Mouse (Mus musculus): ENCODE data around the gene Tspan18. TPM values are rescaled to one million over a fixed set of nuclear protein-coding genes. Genes with fewer than 3 reads are reported as not detected.

The Tspan18 gene
- total and polyA plus RNA-seq, 2 experiments = 0.55 to 2.4 TPM

DNA sequence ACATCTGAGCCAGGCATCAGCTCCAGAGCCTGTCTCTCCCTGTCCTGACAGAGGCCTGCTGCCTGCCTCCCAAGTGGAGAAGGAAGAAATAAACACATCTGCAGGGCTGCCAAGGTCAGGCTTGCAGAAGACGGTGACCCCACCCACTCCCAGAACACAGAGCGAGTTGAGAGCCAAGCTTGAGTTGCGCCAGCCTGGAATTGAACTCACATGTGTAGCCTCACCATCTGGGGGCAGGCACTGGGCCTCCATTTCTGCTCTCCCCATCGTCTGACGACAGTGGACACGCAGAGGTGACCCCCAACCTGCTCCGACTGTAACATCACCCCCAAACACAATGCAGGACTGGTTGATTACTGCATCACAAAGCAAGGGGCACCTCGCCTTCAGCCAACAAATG lies 12.4 kb downstream of the Tspan18 start:
- Histone ChIP-seq H3K27ac (replicated peaks; ENCODE audit: insufficient read depth, low read depth, low read length) (no peak overlapping the region), H3K4me3 (ENCODE audit: insufficient read depth, low read depth, low read length) (no peak overlapping the region), H3K27me3 (ENCODE audit: control insufficient read depth, insufficient read depth, low read length) (no peaks in the 10 kb centered on the region), H3K4me1 (ENCODE audit: control insufficient read depth, insufficient read depth, low read length) (no peaks in the 10 kb centered on the region), H3K9ac (ENCODE audit: low read depth, low read length) (no peak overlapping the region), H3K79me2 (ENCODE audit: control insufficient read depth, insufficient read depth, low read length) (no peaks in the 10 kb centered on the region), H3K36me3 (ENCODE audit: control insufficient read depth, insufficient read depth, low read length) (no peaks in the 10 kb centered on the region)
- WGBS = 84% methylated on average over 8 of the region's 8 CpGs
- DNase-seq (ENCODE audit: extremely low read depth, low read depth, low spot score) = no peak
- no peak for TF ChIP-seq POLR2A (IDR thresholded peaks at IDR 0.05; ENCODE audit: extremely low read depth, insufficient read depth, low read length)
- TF ChIP-seq CTCF (IDR thresholded peaks at IDR 0.05; ENCODE audit: low read depth, low read length) = no peak

DNA sequence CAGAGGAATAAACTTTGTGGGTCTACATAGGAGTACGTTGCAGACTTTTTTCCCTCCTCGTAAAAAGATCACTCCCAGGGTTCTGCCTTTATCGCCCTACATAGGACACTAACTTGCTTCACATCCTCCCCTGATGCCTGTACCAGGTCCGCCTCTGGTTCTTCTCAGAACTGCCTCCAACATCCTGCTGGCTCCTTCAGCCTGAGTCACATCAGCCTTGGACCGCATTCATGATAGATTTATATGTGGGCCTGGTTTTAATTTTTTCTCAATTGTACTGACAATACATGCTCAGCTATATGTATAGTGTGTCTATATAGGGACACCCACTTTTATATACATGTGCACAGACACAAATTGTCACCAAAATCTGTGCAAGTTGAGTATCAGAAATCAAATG lies 14.0 kb downstream of the Tspan18 start:
- Histone ChIP-seq H3K27ac (replicated peaks; ENCODE audit: insufficient read depth, low read depth, low read length) (no peak overlapping the region), H3K36me3 (ENCODE audit: control insufficient read depth, insufficient read depth, low read length) (no peaks in the 10 kb centered on the region), H3K27me3 (ENCODE audit: control insufficient read depth, insufficient read depth, low read length) (no peaks in the 10 kb centered on the region), H3K79me2 (ENCODE audit: control insufficient read depth, insufficient read depth, low read length) (no peaks in the 10 kb centered on the region), H3K4me3 (ENCODE audit: insufficient read depth, low read depth, low read length) (no peak overlapping the region), H3K9ac (ENCODE audit: low read depth, low read length) (no peak overlapping the region), H3K4me1 (ENCODE audit: control insufficient read depth, insufficient read depth, low read length) (no peaks in the 10 kb centered on the region)
- no peak for DNase-seq (ENCODE audit: extremely low read depth, low read depth, low spot score)
- TF ChIP-seq POLR2A (IDR thresholded peaks at IDR 0.05; ENCODE audit: extremely low read depth, insufficient read depth, low read length) (no peak), CTCF (IDR thresholded peaks at IDR 0.05; ENCODE audit: low read depth, low read length) (no peak)
- WGBS = 72% methylated on average over 5 of the region's 5 CpGs

DNA sequence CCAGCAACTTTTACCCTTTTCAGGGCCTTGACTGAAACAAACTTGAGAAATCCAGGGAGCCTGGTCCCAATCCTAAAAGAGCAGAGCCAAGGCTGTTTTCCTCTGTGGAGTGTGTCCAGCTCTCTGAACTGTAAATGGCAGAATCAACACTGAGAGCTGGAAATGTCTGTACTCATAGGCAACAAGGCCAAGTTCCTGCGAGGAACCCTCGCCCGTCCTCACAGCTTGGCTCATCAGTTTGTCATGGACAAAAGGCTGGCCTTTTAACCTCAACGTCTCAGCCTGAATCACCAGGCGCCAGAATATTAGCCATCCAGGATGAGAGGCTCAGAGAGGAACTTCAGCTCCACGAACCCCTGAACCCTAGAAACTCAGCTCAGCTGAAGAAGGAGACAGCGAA lies 14.7 kb downstream of the Tspan18 start:
- TF ChIP-seq POLR2A (IDR thresholded peaks at IDR 0.05; ENCODE audit: extremely low read depth, insufficient read depth, low read length) (no peak), CTCF (IDR thresholded peaks at IDR 0.05; ENCODE audit: low read depth, low read length) (no peak)
- H3K4me3 ChIP-seq (ENCODE audit: insufficient read depth, low read depth, low read length) = no peak overlapping the region
- 69% methylated on average over 7 of the region's 7 CpGs for WGBS
- no peaks in the 10 kb centered on the region for H3K36me3 ChIP-seq (ENCODE audit: control insufficient read depth, insufficient read depth, low read length)
- no peak for DNase-seq (ENCODE audit: extremely low read depth, low read depth, low spot score)
- no peak overlapping the region for H3K27ac ChIP-seq (replicated peaks; ENCODE audit: insufficient read depth, low read depth, low read length)
- no peaks in the 10 kb centered on the region for H3K27me3 ChIP-seq (ENCODE audit: control insufficient read depth, insufficient read depth, low read length)
- H3K79me2 ChIP-seq (ENCODE audit: control insufficient read depth, insufficient read depth, low read length) = no peaks in the 10 kb centered on the region
- no peaks in the 10 kb centered on the region for H3K4me1 ChIP-seq (ENCODE audit: control insufficient read depth, insufficient read depth, low read length)
- H3K9ac ChIP-seq (ENCODE audit: low read depth, low read length) = no peak overlapping the region

DNA sequence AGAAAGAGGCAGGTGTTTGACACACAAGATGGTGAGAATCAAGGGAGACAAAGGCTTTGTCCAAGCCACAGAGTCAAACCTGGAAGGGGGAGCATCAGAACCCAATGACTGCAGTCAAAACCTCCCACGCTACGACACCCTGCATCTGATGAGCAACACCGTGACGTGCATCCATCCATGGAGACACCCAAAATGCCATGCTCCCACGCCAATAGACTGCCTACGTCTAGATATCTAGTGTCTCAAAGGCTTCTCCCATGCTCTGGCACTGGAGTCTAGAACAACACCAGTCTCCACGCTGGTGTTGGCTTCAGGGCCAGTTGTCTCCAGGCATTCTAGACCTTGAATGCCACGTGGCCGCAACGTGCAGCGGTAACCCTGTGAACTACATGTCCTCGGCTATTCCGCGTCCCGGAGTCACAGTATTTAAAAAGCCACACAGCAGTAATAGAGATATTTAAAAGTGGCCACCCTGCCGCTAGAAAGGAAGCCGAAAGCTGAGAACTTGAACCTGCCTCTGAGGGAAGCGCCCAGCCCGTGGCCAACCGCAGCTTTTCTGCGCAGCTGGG lies 15.4 kb downstream of the Tspan18 start:
- no peak for DNase-seq (ENCODE audit: extremely low read depth, low read depth, low spot score)
- no peaks in the 10 kb centered on the region for H3K79me2 ChIP-seq (ENCODE audit: control insufficient read depth, insufficient read depth, low read length)
- 90% methylated on average over 21 of the region's 21 CpGs for WGBS
- no peak overlapping the region for H3K27ac ChIP-seq (replicated peaks; ENCODE audit: insufficient read depth, low read depth, low read length)
- no peak overlapping the region for H3K9ac ChIP-seq (ENCODE audit: low read depth, low read length)
- no peaks in the 10 kb centered on the region for H3K27me3 ChIP-seq (ENCODE audit: control insufficient read depth, insufficient read depth, low read length)
- no peak for TF ChIP-seq POLR2A (IDR thresholded peaks at IDR 0.05; ENCODE audit: extremely low read depth, insufficient read depth, low read length)
- H3K4me1 ChIP-seq (ENCODE audit: control insufficient read depth, insufficient read depth, low read length) = no peaks in the 10 kb centered on the region
- no peaks in the 10 kb centered on the region for H3K36me3 ChIP-seq (ENCODE audit: control insufficient read depth, insufficient read depth, low read length)
- no peak overlapping the region for H3K4me3 ChIP-seq (ENCODE audit: insufficient read depth, low read depth, low read length)

DNA sequence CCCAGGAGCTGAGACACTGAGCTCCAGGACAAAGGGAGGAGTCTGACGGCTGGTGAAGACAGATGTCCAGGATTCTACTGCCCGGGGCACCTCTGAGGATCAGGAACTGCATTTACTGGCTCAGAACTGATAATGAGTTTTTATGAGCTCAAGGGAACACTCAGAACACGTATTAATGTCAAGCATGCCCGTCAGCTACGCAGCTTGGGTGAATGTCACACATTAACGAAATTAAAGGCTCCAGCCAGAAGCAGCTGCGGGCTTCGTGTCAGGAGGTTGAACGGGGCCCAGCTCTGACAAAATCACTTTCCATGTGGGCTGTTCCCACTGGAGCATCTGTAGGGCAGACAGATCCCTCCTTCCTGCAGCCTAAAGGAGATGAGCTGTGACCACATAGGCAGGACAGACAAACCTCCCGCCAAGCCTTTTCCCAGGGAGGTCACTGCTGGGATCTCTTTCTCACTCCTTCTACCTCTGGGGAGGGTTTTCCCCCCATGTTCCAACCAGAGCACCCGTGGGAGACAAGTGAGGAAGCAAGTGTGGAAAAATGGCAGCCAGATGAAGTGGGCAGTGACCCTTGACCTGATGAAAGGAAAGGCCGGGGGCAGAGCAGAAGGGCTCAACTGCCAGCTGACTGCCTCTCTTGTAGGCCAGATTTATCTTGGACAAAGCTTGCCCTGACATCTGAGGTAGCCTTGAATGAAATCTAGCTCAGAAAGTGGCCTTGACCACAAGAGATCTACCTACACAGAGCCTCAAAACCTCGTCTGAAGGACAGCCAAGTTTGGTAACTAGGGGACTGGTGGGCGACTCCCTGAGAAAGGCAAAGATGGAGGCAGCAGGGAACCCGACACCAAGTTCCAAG lies 20.3 kb downstream of the Tspan18 start:
- no peak overlapping the region for H3K9ac ChIP-seq (ENCODE audit: low read depth, low read length)
- H3K27ac ChIP-seq (replicated peaks; ENCODE audit: insufficient read depth, low read depth, low read length) = no peak overlapping the region
- H3K27me3 ChIP-seq (ENCODE audit: control insufficient read depth, insufficient read depth, low read length) = no peaks in the 10 kb centered on the region
- H3K4me1 ChIP-seq (ENCODE audit: control insufficient read depth, insufficient read depth, low read length) = no peaks in the 10 kb centered on the region
- TF ChIP-seq POLR2A (IDR thresholded peaks at IDR 0.05; ENCODE audit: extremely low read depth, insufficient read depth, low read length) (no peak), CTCF (IDR thresholded peaks at IDR 0.05; ENCODE audit: low read depth, low read length) (no peak)
- no peak for DNase-seq (ENCODE audit: extremely low read depth, low read depth, low spot score)
- no peaks in the 10 kb centered on the region for H3K79me2 ChIP-seq (ENCODE audit: control insufficient read depth, insufficient read depth, low read length)
- no peaks in the 10 kb centered on the region for H3K36me3 ChIP-seq (ENCODE audit: control insufficient read depth, insufficient read depth, low read length)
- no peak overlapping the region for H3K4me3 ChIP-seq (ENCODE audit: insufficient read depth, low read depth, low read length)
- 77% methylated on average over 15 of the region's 15 CpGs for WGBS

DNA sequence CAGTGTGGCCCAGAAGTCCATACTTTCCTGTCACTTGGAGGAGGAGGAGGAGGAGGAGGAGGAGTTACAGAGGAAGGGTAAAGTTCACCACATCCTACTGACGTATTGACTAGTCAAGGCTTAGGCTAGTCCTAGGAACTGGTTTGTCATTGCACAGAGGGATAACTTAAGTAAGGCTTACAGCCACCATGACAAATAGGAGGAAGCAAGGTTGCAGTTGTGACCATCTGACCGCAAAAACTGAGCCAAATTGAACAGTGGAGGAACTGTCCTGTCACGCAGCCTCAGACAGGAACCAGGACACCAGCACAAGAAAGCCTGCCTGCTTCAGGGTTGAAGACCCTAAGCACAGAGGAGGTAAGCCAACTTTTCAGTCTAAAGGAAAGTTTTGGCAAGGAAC lies 21.8 kb downstream of the Tspan18 start:
- DNase-seq (ENCODE audit: extremely low read depth, low read depth, low spot score) = no peak
- Histone ChIP-seq H3K27me3 (ENCODE audit: control insufficient read depth, insufficient read depth, low read length) (no peaks in the 10 kb centered on the region), H3K36me3 (ENCODE audit: control insufficient read depth, insufficient read depth, low read length) (no peaks in the 10 kb centered on the region), H3K4me3 (ENCODE audit: insufficient read depth, low read depth, low read length) (no peak overlapping the region), H3K4me1 (ENCODE audit: control insufficient read depth, insufficient read depth, low read length) (no peaks in the 10 kb centered on the region), H3K9ac (ENCODE audit: low read depth, low read length) (no peak overlapping the region), H3K27ac (replicated peaks; ENCODE audit: insufficient read depth, low read depth, low read length) (no peak overlapping the region), H3K79me2 (ENCODE audit: control insufficient read depth, insufficient read depth, low read length) (no peaks in the 10 kb centered on the region)
- TF ChIP-seq POLR2A (IDR thresholded peaks at IDR 0.05; ENCODE audit: extremely low read depth, insufficient read depth, low read length) (no peak), CTCF (IDR thresholded peaks at IDR 0.05; ENCODE audit: low read depth, low read length) (no peak)
- WGBS = 69% methylated on average over 3 of the region's 3 CpGs

Measured in liver, adult 2 months (tissue).